In genomic region chr11:4197691-4198090, GRCm38 (mm10) we compare ENCODE assay signal across 13 mouse cellular contexts. TPM values are rescaled to one million over a fixed set of nuclear protein-coding genes. Genes with fewer than 3 reads are reported as not detected.
A peak's percentile ranks its signal among the peaks of the same experiment; 100 is the strongest.
DNase-seq lines count a peak whose midpoint lies in the region; ATAC-seq and TF ChIP-seq lines count a peak whose summit lies in the region.
"Had no signal": no experiment of that assay in that cellular context is flagged by ENCODE, and none has a peak within 500 bp of the region (broad histone marks: within the 10 kb centered on the region; RNA-seq: fewer than 3 reads in every experiment).

No protein-coding gene starts in this region.

- H3K36me3 ChIP-seq in midbrain, embryonic 14.5 days (ENCODE audit: control insufficient read depth, insufficient read depth, low read length) = 0 out of 2 replicates have a peak, but pooled peaks cover 3% of the 10 kb centered on the region
- no peaks in the 10 kb centered on the region for H3K36me3 ChIP-seq in forebrain, embryonic 10.5 days (replicated peaks)
- H3K36me3 ChIP-seq: forebrain, embryonic 12.5 days; liver, embryonic 15.5 days had no signal

- whole genome bisulfite sequencing in midbrain, embryonic 14.5 days = 72% methylated on average over 1 of the region's 1 CpGs
- WGBS in forebrain, embryonic 10.5 days = 83% methylated on average over 1 of the region's 1 CpGs

- H3K4me2 ChIP-seq in midbrain, embryonic 14.5 days (ENCODE audit: low read length) = no peak overlapping the region
- H3K4me2 ChIP-seq: forebrain, embryonic 12.5 days; liver, embryonic 15.5 days; midbrain, embryonic 13.5 days had no signal

- H3K4me3 ChIP-seq in gastrocnemius, adult 2 months = no peak overlapping the region
- no peak overlapping the region for H3K4me3 ChIP-seq in midbrain, embryonic 14.5 days (replicated peaks; ENCODE audit: low read depth, low read length)
- no peak overlapping the region for H3K4me3 ChIP-seq in forebrain, embryonic 10.5 days
- H3K4me3 ChIP-seq: forebrain, embryonic 12.5 days; liver, embryonic 15.5 days; midbrain, embryonic 13.5 days had no signal

- no peak for TF ChIP-seq CTCF in gastrocnemius, adult 2 months (IDR thresholded peaks at IDR 0.05)

- H3K9me3 ChIP-seq in midbrain, embryonic 14.5 days (ENCODE audit: control insufficient read depth, low read length) = no peaks in the 10 kb centered on the region
- H3K9me3 ChIP-seq in forebrain, embryonic 10.5 days = no peaks in the 10 kb centered on the region
- H3K9me3 ChIP-seq: forebrain, embryonic 12.5 days; liver, embryonic 15.5 days; midbrain, embryonic 13.5 days had no signal

- H3K4me1 ChIP-seq in midbrain, embryonic 14.5 days (ENCODE audit: control insufficient read depth, insufficient read depth, low read length) = no peaks in the 10 kb centered on the region
- no peaks in the 10 kb centered on the region for H3K4me1 ChIP-seq in forebrain, embryonic 10.5 days
- H3K4me1 ChIP-seq: forebrain, embryonic 12.5 days; liver, embryonic 15.5 days; midbrain, embryonic 13.5 days had no signal

- H3K27me3 ChIP-seq in midbrain, embryonic 14.5 days (ENCODE audit: control insufficient read depth, insufficient read depth, low read length) = no peaks in the 10 kb centered on the region
- no peaks in the 10 kb centered on the region for H3K27me3 ChIP-seq in forebrain, embryonic 10.5 days (ENCODE audit: poor library complexity, severe bottlenecking)
- H3K27me3 ChIP-seq: forebrain, embryonic 12.5 days; liver, embryonic 15.5 days; midbrain, embryonic 13.5 days had no signal

- peak overlapping the region; percentile 68 for H3K27ac ChIP-seq in gastrocnemius, adult 2 months
- no peak overlapping the region for H3K27ac ChIP-seq in midbrain, embryonic 14.5 days (replicated peaks; ENCODE audit: low read depth, low read length)
- H3K27ac ChIP-seq in forebrain, embryonic 10.5 days = no peak overlapping the region
- H3K27ac ChIP-seq: forebrain, embryonic 12.5 days; liver, embryonic 15.5 days; midbrain, embryonic 13.5 days had no signal

- no peak for ATAC-seq in midbrain, embryonic 14.5 days (ENCODE audit: low FRiP score, low TSS enrichment)
- ATAC-seq: midbrain, embryonic 13.5 days had no signal

- intact Hi-C loops in gastrocnemius, adult 2 months (cut with DNase I) = no loop called here
- intact Hi-C loops in gastrocnemius, postnatal 36 days (cut with DNase I) = no loop called here

- H3K9ac ChIP-seq in midbrain, embryonic 14.5 days (replicated peaks; ENCODE audit: low read length) = no peak overlapping the region
- H3K9ac ChIP-seq: forebrain, embryonic 12.5 days; liver, embryonic 15.5 days; midbrain, embryonic 13.5 days had no signal

- no peak for DNase-seq in gastrocnemius, adult 2 months
- no peak for DNase-seq in gastrocnemius, postnatal 36 days
- peak; percentile 56 for DNase-seq in urinary bladder, postnatal 14 days (ENCODE audit: low spot score)
- DNase-seq in urinary bladder, postnatal 4 days (ENCODE audit: low spot score in 2 of 2) = no peak
- peak; percentile 89 for DNase-seq in kidney, postnatal 14 days
- no peak for DNase-seq in midbrain, embryonic 14.5 days
- no peak for DNase-seq in forebrain, embryonic 10.5 days (ENCODE audit: extremely low spot score, low spot score)
- no peak for DNase-seq in gastrocnemius, postnatal 10 days
- DNase-seq: spleen, adult 18-20 months; thymus, postnatal 36 days had no signal

RNA-seq across cellular contexts. Expression of gene Tbc1d10a, which starts 11.1 kb away (rescaled TPM):
- 1 to 10 TPM; 3.1 to 5.2 TPM for total RNA-seq in gastrocnemius, adult 2 months (2021)
- total RNA-seq in gastrocnemius, postnatal 36 days (2021) = 1 to 10 TPM; 3.7 to 4.4 TPM
- 21.5 and 23.8 TPM in 2 replicates for polyA plus RNA-seq in midbrain, embryonic 14.5 days (2014; fragmentation: Nextera tagmentation; extraction: Ambion mirVana)
- 24.4 and 25.4 TPM in 2 replicates for polyA plus RNA-seq in forebrain, embryonic 10.5 days (2016; fragmentation: Nextera tagmentation; extraction: Ambion mirVana)
- 1 to 10 TPM; 6.1 to 8.2 TPM for total RNA-seq in gastrocnemius, postnatal 10 days (2021)

RNA-seq across cellular contexts. Expression of gene Castor1, which starts 20.3 kb away (rescaled TPM):
- total RNA-seq in gastrocnemius, adult 2 months (2021) = 1 to 10 TPM; 2.0 to 2.6 TPM
- total RNA-seq in gastrocnemius, postnatal 36 days (2021) = 1 to 10 TPM; 2.2 to 3.0 TPM
- 1.6 and 2.1 TPM in 2 replicates for polyA plus RNA-seq in midbrain, embryonic 14.5 days (2014; fragmentation: Nextera tagmentation; extraction: Ambion mirVana)
- 1.9 and 2.6 TPM in 2 replicates for polyA plus RNA-seq in forebrain, embryonic 10.5 days (2016; fragmentation: Nextera tagmentation; extraction: Ambion mirVana)
- total RNA-seq in gastrocnemius, postnatal 10 days (2021) = 1 to 10 TPM; 5.9 to 6.9 TPM

RNA-seq across cellular contexts. Expression of gene Sf3a1, which starts 37.5 kb away (rescaled TPM):
- total RNA-seq in gastrocnemius, adult 2 months (2021) = 10 to 100 TPM; 13.9 to 19.6 TPM
- 10 to 100 TPM; 16.2 to 17.0 TPM for total RNA-seq in gastrocnemius, postnatal 36 days (2021)
- 47.6 and 64.3 TPM in 2 replicates for polyA plus RNA-seq in midbrain, embryonic 14.5 days (2014; fragmentation: Nextera tagmentation; extraction: Ambion mirVana)
- 103 and 104 TPM in 2 replicates for polyA plus RNA-seq in forebrain, embryonic 10.5 days (2016; fragmentation: Nextera tagmentation; extraction: Ambion mirVana)
- total RNA-seq in gastrocnemius, postnatal 10 days (2021) = 10 to 100 TPM; 28.1 to 32.6 TPM

RNA-seq across cellular contexts. Expression of gene Ccdc157, which starts 37.6 kb away (rescaled TPM):
- 1 to 10 TPM; 3.2 to 3.4 TPM for total RNA-seq in gastrocnemius, adult 2 months (2021)
- total RNA-seq in gastrocnemius, postnatal 36 days (2021) = 1 to 10 TPM; 2.6 to 2.8 TPM
- polyA plus RNA-seq in midbrain, embryonic 14.5 days (2014; fragmentation: Nextera tagmentation; extraction: Ambion mirVana) = 4.8 and 7.1 TPM in 2 replicates
- 6.5 and 7.8 TPM in 2 replicates for polyA plus RNA-seq in forebrain, embryonic 10.5 days (2016; fragmentation: Nextera tagmentation; extraction: Ambion mirVana)
- 1 to 10 TPM; 5.9 to 8.8 TPM for total RNA-seq in gastrocnemius, postnatal 10 days (2021)

RNA-seq across cellular contexts. Expression of gene Osm, which starts 38.5 kb away (rescaled TPM):
- not detected for total RNA-seq in gastrocnemius, adult 2 months (2021)
- total RNA-seq in gastrocnemius, postnatal 36 days (2021) = not detected
- 0.12 TPM in 1 of 2 replicates, not detected in the other for polyA plus RNA-seq in midbrain, embryonic 14.5 days (2014; fragmentation: Nextera tagmentation; extraction: Ambion mirVana)
- 0.06 TPM in 1 of 2 replicates, not detected in the other for polyA plus RNA-seq in forebrain, embryonic 10.5 days (2016; fragmentation: Nextera tagmentation; extraction: Ambion mirVana)
- not detected for total RNA-seq in gastrocnemius, postnatal 10 days (2021)
- polyA plus RNA-seq: forebrain, embryonic 12.5 days; midbrain, embryonic 13.5 days had no signal

Comparison
In these comparisons a context has a peak if more than half of its experiments do, and no peak if none do; other contexts are left out.
1. DNase-seq: peak in urinary bladder, postnatal 14 days (single experiment) and kidney, postnatal 14 days (single experiment); none in gastrocnemius, adult 2 months (single experiment), gastrocnemius, postnatal 36 days (0 of 2), urinary bladder, postnatal 4 days (0 of 2), midbrain, embryonic 14.5 days (single experiment), forebrain, embryonic 10.5 days (single experiment) and gastrocnemius, postnatal 10 days (single experiment).